Mouse (Mus musculus) hindbrain, embryonic 11.5 days (tissue): ENCODE measurements around the gene Lsm6. TPM values are rescaled to one million over a fixed set of nuclear protein-coding genes. Genes with fewer than 3 reads are reported as not detected.

ENCODE experiments used
- ATAC-seq: fragments of 200-750 bp; cut with Nextera tagmentation; 2 replicates; pipeline ENCODE4 v1.8.0; 2017; ENCODE audit warnings: mild to moderate bottlenecking, moderate TSS enrichment, moderate library complexity; ENCODE audit not compliant: low FRiP score
- DNase-seq: peaks from one replicate; pipeline ENCODE4 v3.0.0-alpha.2; 2015; ENCODE audit warnings: low spot score
- H3K27ac ChIP-seq: fragments of 300-500 bp; sonication (generic); 2 replicates; pipeline ENCODE4 v1.5.1; 2014; ENCODE audit warnings: mild to moderate bottlenecking, low read depth, low read length
- H3K27me3 ChIP-seq: fragments of 300-500 bp; sonication (generic); 2 replicates; pipeline ENCODE4 v1.6.1; 2014; ENCODE audit warnings: mild to moderate bottlenecking, low read length, moderate library complexity, mixed read lengths; ENCODE audit not compliant: control insufficient read depth, insufficient read depth
- H3K36me3 ChIP-seq: fragments of 300-500 bp; sonication (generic); 2 replicates; pipeline ENCODE4 v1.6.1; 2014; ENCODE audit warnings: mild to moderate bottlenecking, low read length, moderate library complexity, mixed read lengths; ENCODE audit not compliant: control insufficient read depth, insufficient read depth
- H3K4me1 ChIP-seq: fragments of 300-500 bp; sonication (generic); replicated peaks from 2 replicates; pipeline ENCODE4 v1.6.1; 2014; ENCODE audit warnings: low read length, mixed read lengths; ENCODE audit not compliant: control insufficient read depth, insufficient read depth
- H3K4me2 ChIP-seq: fragments of 300-500 bp; sonication (generic); replicated peaks from 2 replicates; pipeline ENCODE4 v1.6.1; 2014; ENCODE audit warnings: mild to moderate bottlenecking, low read depth, low read length
- H3K4me3 ChIP-seq: fragments of 300-500 bp; sonication (generic); 2 replicates; pipeline ENCODE4 v1.5.1; 2014; ENCODE audit warnings: low read depth, low read length
- H3K9ac ChIP-seq: fragments of 300-500 bp; sonication (generic); 2 replicates; pipeline ENCODE4 v1.6.1; 2014; ENCODE audit warnings: low read depth, low read length
- H3K9me3 ChIP-seq: fragments of 300-500 bp; sonication (generic); 2 replicates; pipeline ENCODE4 v1.6.1; 2016; ENCODE audit warnings: low read length; ENCODE audit not compliant: control insufficient read depth
- WGBS: fragments of 180-500 bp; shearing (Covaris S2); extraction: QIAGEN DNeasy Blood & Tissue Kit; methylation state at CpG from one replicate; pipeline ENCODE4 v1.1.7; 2014; 5-methylcytosine and 5-hydroxymethylcytosine counted together
- polyA plus RNA-seq: library from polyadenylated mRNA; unstranded; fragments of >200 nt; fragmentation: Nextera tagmentation; extraction: Ambion mirVana; gene quantifications from 2 replicates; pipeline ENCODE4 v1.2.1, GENCODE M21; 2014

Lsm6 gene
- polyA plus RNA-seq, 1 experiment from 2014 or later: 220 TPM

GRCm38 (mm10) chr8:78810207-78810675 lies 10.7 kb downstream of the Lsm6 start:
- Histone ChIP-seq H3K36me3 (peaks cover 14% of the 10 kb centered on the region), H3K27me3 (no peaks in the 10 kb centered on the region), H3K9me3 (no peaks in the 10 kb centered on the region), H3K27ac (peak overlapping the region; percentile 55), H3K4me1 (0 out of 2 replicates have a peak, but pooled peaks cover 2% of the 10 kb centered on the region), H3K4me2 (no peak overlapping the region), H3K4me3 (no peak overlapping the region), H3K9ac (no peak overlapping the region)
- 60% methylated on average over 9 of the region's 9 CpGs for WGBS
- DNase-seq: peak; percentile 16
- peak; percentile 82; the same call in 1 of the 2 replicates for ATAC-seq

- peaks cover 14% of the 10 kb centered on the region for H3K36me3 ChIP-seq
- H3K27ac ChIP-seq: peak overlapping the region; percentile 55
- H3K27me3 ChIP-seq: no peaks in the 10 kb centered on the region
- no peaks in the 10 kb centered on the region for H3K9me3 ChIP-seq
- no peak overlapping the region for H3K4me3 ChIP-seq
- 78% methylated on average over 14 of the region's 14 CpGs for WGBS
- H3K4me2 ChIP-seq: no peak overlapping the region
- 0 out of 2 replicates have a peak, but pooled peaks cover 2% of the 10 kb centered on the region for H3K4me1 ChIP-seq
- DNase-seq (no peak), ATAC-seq (peak; percentile 55; the same call in 1 of the 2 replicates)
- no peak overlapping the region for H3K9ac ChIP-seq
These were observed 11.3 kb downstream of the Lsm6 start for GRCm38 (mm10) chr8:78809454-78810206.

- no peak overlapping the region for H3K4me2 ChIP-seq
- H3K4me3 ChIP-seq: no peak overlapping the region
- H3K4me1 ChIP-seq: 0 out of 2 replicates have a peak, but pooled peaks cover 2% of the 10 kb centered on the region
- H3K36me3 ChIP-seq: peaks cover 14% of the 10 kb centered on the region
- DNase-seq (no peak), ATAC-seq (no peak)
- no peaks in the 10 kb centered on the region for H3K9me3 ChIP-seq
- H3K27me3 ChIP-seq: no peaks in the 10 kb centered on the region
- H3K27ac ChIP-seq: no peak overlapping the region
- no peak overlapping the region for H3K9ac ChIP-seq
- 93% methylated on average over 2 of the region's 2 CpGs for WGBS
These were observed 12.1 kb downstream of the Lsm6 start for GRCm38 (mm10) chr8:78808888-78809287.

GRCm38 (mm10) chr8:78808439-78808838 lies 12.5 kb downstream of the Lsm6 start:
- H3K27ac ChIP-seq: no peak overlapping the region
- 91% methylated on average over 5 of the region's 5 CpGs for WGBS
- ATAC-seq (no peak), DNase-seq (no peak)
- no peak overlapping the region for H3K9ac ChIP-seq
- peaks cover 14% of the 10 kb centered on the region for H3K36me3 ChIP-seq
- H3K4me3 ChIP-seq: no peak overlapping the region
- H3K4me2 ChIP-seq: no peak overlapping the region
- H3K4me1 ChIP-seq: 0 out of 2 replicates have a peak, but pooled peaks cover 2% of the 10 kb centered on the region
- H3K9me3 ChIP-seq: no peaks in the 10 kb centered on the region
- no peaks in the 10 kb centered on the region for H3K27me3 ChIP-seq

- no peak for DNase-seq
- Histone ChIP-seq H3K36me3 (peaks cover 10% of the 10 kb centered on the region), H3K27me3 (no peaks in the 10 kb centered on the region), H3K4me2 (no peak overlapping the region), H3K4me3 (no peak overlapping the region), H3K4me1 (0 out of 2 replicates have a peak, but pooled peaks cover 2% of the 10 kb centered on the region), H3K27ac (no peak overlapping the region), H3K9me3 (no peaks in the 10 kb centered on the region), H3K9ac (no peak overlapping the region)
- ATAC-seq: no peak
- 90% methylated on average over 9 of the region's 9 CpGs for WGBS
These were observed 13.7 kb downstream of the Lsm6 start for GRCm38 (mm10) chr8:78807283-78807682.

- Histone ChIP-seq H3K9ac (no peak overlapping the region), H3K27ac (no peak overlapping the region), H3K4me1 (0 out of 2 replicates have a peak, but pooled peaks cover 2% of the 10 kb centered on the region), H3K4me3 (no peak overlapping the region), H3K4me2 (no peak overlapping the region), H3K9me3 (no peaks in the 10 kb centered on the region), H3K27me3 (no peaks in the 10 kb centered on the region), H3K36me3 (peaks cover 5% of the 10 kb centered on the region; the same call in 1 of the 2 replicates)
- WGBS: 91% methylated on average over 5 of the region's 5 CpGs
- ATAC-seq (no peak), DNase-seq (no peak)
These were observed 14.9 kb downstream of the Lsm6 start for GRCm38 (mm10) chr8:78806006-78806405.

GRCm38 (mm10) chr8:78801201-78801600 lies 19.7 kb downstream of the Lsm6 start:
- H3K4me3 ChIP-seq: no peak overlapping the region
- no peaks in the 10 kb centered on the region for H3K4me1 ChIP-seq
- ATAC-seq (no peak), DNase-seq (no peak)
- WGBS: 93% methylated on average over 6 of the region's 6 CpGs
- H3K9ac ChIP-seq: no peak overlapping the region
- no peaks in the 10 kb centered on the region for H3K36me3 ChIP-seq
- H3K27me3 ChIP-seq: no peaks in the 10 kb centered on the region
- H3K27ac ChIP-seq: no peak overlapping the region
- no peak overlapping the region for H3K4me2 ChIP-seq
- no peaks in the 10 kb centered on the region for H3K9me3 ChIP-seq

GRCm38 (mm10) chr8:78798671-78799070 lies 22.3 kb downstream of the Lsm6 start:
- Histone ChIP-seq H3K4me3 (no peak overlapping the region), H3K9ac (no peak overlapping the region), H3K9me3 (no peaks in the 10 kb centered on the region), H3K4me2 (no peak overlapping the region), H3K4me1 (no peaks in the 10 kb centered on the region), H3K36me3 (no peaks in the 10 kb centered on the region), H3K27me3 (no peaks in the 10 kb centered on the region), H3K27ac (no peak overlapping the region)
- ATAC-seq (no peak), DNase-seq (no peak)
- 88% methylated on average over 3 of the region's 3 CpGs for WGBS

- H3K27ac ChIP-seq: no peak overlapping the region
- 94% methylated on average over 7 of the region's 7 CpGs for WGBS
- H3K9ac ChIP-seq: no peak overlapping the region
- no peak overlapping the region for H3K4me3 ChIP-seq
- no peaks in the 10 kb centered on the region for H3K36me3 ChIP-seq
- H3K27me3 ChIP-seq: no peaks in the 10 kb centered on the region
- DNase-seq (no peak), ATAC-seq (no peak)
- no peak overlapping the region for H3K4me2 ChIP-seq
- H3K9me3 ChIP-seq: no peaks in the 10 kb centered on the region
- no peaks in the 10 kb centered on the region for H3K4me1 ChIP-seq
These were observed 23.0 kb downstream of the Lsm6 start for GRCm38 (mm10) chr8:78797985-78798384.
